Mouse (Mus musculus) erythroblast, embryonic 14.5 days (primary cell): ENCODE measurements around the gene 6030458C11Rik. TPM values are rescaled to one million over a fixed set of nuclear protein-coding genes. Genes with fewer than 3 reads are reported as not detected.

Experiments used
- H3K27me3 ChIP-seq: 2 replicates; pipeline ENCODE4 v1.6.1; 2012; ENCODE audit warnings: inconsistent platforms; ENCODE audit not compliant: control insufficient read depth
- H3K36me3 ChIP-seq: 2 replicates; pipeline ENCODE4 v1.6.1; 2012; ENCODE audit warnings: mild to moderate bottlenecking, inconsistent platforms; ENCODE audit not compliant: control insufficient read depth
- H3K4me1 ChIP-seq: 2 replicates; pipeline ENCODE4 v1.6.1; 2012; ENCODE audit warnings: inconsistent platforms; ENCODE audit not compliant: control insufficient read depth
- H3K4me3 ChIP-seq: replicated peaks from 2 replicates; pipeline ENCODE3; 2012; ENCODE audit warnings: moderate library complexity, mild to moderate bottlenecking, inconsistent platforms
- H3K9me3 ChIP-seq: 2 replicates; pipeline ENCODE4 v1.6.1; 2012; ENCODE audit warnings: low read length, inconsistent platforms, mixed read lengths; ENCODE audit not compliant: control insufficient read depth
- GATA1 ChIP-seq: IDR thresholded peaks from 2 replicates; pipeline ENCODE4 v1.6.1; 2012; ENCODE audit warnings: low read length, inconsistent platforms, mixed read lengths
- TAL1 ChIP-seq: IDR thresholded peaks from 3 replicates; pipeline ENCODE4 v1.6.1; 2012; ENCODE audit warnings: low read length, inconsistent platforms, mixed read lengths
- polyA plus RNA-seq: library from polyadenylated mRNA; stranded (reverse); fragments of >175 nt; gene quantifications from 2 replicates; pipeline ENCODE4 v1.2.3, GENCODE M21; 2012

The 6030458C11Rik gene
- polyA plus RNA-seq, 1 experiment, result 1.1 TPM

DNA sequence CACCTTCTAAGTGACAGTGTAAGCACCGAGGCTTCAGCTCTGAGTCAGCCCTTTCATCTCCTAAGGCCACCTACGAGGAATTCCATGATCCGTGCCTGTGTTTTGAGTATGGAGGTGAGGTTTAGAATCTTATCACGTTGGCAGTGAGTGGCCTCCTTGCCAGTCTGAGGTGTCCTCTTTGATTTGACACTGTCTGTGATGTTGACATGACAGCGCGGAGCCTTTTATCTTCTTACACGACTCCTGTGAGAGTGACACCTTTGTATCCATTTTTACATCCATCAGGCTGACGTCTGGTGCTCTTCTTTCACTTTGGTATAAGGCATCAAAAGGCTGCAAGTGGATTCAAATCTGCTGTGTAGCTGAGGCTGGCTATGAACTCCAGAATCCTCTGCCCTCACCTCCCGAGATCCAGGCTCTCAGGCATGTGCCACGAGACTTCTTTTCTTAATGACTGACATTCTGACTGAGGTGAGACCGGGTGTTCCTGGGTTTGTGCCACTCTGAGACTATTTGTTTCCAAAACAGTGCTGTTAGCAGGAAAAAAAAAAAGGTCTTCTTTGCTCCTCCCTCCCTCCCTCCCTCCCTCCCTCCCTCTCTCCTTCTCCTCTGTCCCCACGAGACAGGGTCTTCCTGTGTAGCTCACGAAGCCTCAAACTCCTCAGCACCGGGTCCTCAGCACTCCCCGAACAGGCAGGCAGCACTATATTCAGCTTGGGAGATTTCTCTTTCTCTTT, 23.9 kb downstream of the 6030458C11Rik start:
- Histone ChIP-seq H3K27me3 (no peaks in the 10 kb centered on the region), H3K9me3 (no peaks in the 10 kb centered on the region; the same call in 1 of the 2 replicates), H3K4me3 (peak overlapping the region; percentile 28), H3K4me1 (peaks cover 10% of the 10 kb centered on the region), H3K36me3 (peaks cover 6% of the 10 kb centered on the region)
- TF ChIP-seq TAL1, result no peak
- TF ChIP-seq GATA1, result no peak

DNA sequence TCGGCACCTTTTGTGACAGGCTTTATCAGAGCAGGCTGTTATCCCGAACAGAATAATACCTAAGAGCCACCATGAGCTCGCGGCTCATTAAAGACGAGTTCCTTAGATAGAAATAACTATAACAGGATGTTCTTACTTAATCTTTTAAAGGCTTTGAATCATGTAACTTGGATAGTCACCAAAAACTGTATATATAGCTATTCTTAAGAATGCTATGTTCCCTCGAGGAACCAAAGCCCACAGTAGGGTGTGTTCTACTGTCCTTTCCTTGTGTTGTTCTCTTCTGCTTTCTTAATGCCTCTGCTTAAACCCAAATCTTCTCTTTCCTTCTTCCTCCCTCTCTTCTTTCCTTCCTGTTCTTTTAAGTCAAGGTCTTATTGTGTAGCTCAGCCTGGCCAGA, 26.4 kb downstream of the 6030458C11Rik start:
- H3K4me3 ChIP-seq, result no peak overlapping the region
- TF ChIP-seq GATA1 (no peak), TAL1 (no peak)
- H3K36me3 ChIP-seq, result no peaks in the 10 kb centered on the region
- no peaks in the 10 kb centered on the region for H3K27me3 ChIP-seq
- H3K4me1 ChIP-seq, result no peaks in the 10 kb centered on the region; the same call in 1 of the 2 replicates
- H3K9me3 ChIP-seq, result no peaks in the 10 kb centered on the region

DNA sequence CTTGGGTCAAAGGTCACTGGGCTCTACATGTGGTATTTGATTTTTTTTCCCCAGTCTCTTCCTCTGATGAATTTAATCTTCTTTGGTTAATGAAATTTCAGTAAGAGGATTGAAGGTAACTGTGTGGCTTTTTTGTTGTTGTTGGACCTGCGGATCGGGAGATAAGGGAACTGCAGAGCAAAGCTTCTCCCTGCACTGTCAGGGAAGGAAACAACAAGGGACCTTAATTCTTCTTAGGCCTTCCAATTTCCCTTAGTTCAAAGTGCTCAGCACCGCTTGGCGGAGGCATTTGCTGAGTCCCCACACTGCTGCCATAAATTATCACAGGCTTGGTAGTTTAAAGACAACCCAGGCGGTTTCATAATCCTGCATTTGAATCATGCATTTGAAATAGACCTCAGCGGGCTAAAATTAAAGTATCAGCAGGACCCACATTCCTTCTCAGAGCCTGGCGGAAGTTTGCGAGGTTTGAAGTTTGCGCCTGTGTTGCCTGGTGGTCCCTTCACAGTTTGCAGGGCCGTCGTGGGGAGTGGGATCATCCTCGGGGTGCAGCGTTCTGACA, 28.5 kb downstream of the 6030458C11Rik start:
- H3K36me3 ChIP-seq, result no peaks in the 10 kb centered on the region
- TF ChIP-seq GATA1 (no peak), TAL1 (no peak)
- no peaks in the 10 kb centered on the region for H3K9me3 ChIP-seq
- no peaks in the 10 kb centered on the region for H3K27me3 ChIP-seq
- H3K4me1 ChIP-seq, result no peaks in the 10 kb centered on the region; the same call in 1 of the 2 replicates
- no peak overlapping the region for H3K4me3 ChIP-seq

- no peaks in the 10 kb centered on the region for H3K9me3 ChIP-seq
- H3K36me3 ChIP-seq, result no peaks in the 10 kb centered on the region
- H3K4me3 ChIP-seq, result no peak overlapping the region
- no peak for TF ChIP-seq GATA1
- TF ChIP-seq TAL1, result no peak
- H3K27me3 ChIP-seq, result no peaks in the 10 kb centered on the region
- no peaks in the 10 kb centered on the region for H3K4me1 ChIP-seq
Observed at GRCm38 (mm10) chr15:12795457-12795894, 29.0 kb downstream of the 6030458C11Rik start.

DNA sequence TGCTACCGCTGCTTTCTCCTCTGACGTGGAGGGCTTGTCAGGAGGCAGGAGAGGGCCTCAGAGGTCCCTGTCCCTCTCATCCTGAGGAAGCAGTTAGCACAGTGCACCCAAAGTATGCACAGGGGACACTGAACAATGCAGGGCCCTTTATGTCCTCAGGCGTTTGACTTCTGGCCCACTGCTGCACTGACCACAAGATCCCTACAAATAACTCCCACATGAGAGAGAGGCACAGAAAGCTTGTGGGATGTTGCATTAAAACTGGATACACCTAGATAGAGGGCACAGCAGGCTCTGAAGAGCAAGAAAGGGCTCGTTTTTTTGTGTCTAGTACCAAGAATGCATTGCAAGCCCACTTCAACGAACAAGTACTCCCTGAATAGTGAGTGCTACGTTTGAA, 30.1 kb downstream of the 6030458C11Rik start:
- TF ChIP-seq GATA1 (no peak), TAL1 (no peak)
- Histone ChIP-seq H3K4me1 (no peaks in the 10 kb centered on the region), H3K9me3 (no peaks in the 10 kb centered on the region), H3K4me3 (no peak overlapping the region), H3K36me3 (no peaks in the 10 kb centered on the region), H3K27me3 (no peaks in the 10 kb centered on the region)

DNA sequence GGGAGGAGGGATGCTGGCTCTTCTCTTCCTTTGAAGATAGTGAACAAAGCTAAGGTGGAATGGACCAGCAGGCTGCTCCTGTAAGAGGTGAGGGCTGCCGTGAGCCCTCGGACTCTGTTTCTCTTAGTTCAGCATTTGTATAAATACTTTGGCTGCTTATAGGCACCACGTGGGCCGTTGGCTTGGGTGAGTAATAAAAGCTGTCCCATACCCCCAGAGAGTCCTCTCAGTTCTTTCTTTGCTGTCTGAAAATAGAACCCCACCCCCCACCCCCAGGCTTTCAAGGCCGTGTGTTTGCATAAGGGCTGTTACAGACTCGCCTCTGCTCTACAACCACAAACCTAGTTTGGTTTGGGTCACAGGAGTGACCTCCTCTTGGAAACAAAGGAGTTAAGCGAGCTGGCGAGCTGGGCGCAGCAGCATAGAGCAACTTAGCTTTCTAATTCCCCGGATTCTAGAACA, 35.0 kb downstream of the 6030458C11Rik start:
- H3K27me3 ChIP-seq, result no peaks in the 10 kb centered on the region
- no peaks in the 10 kb centered on the region for H3K9me3 ChIP-seq
- no peaks in the 10 kb centered on the region for H3K4me1 ChIP-seq
- no peak overlapping the region for H3K4me3 ChIP-seq
- no peaks in the 10 kb centered on the region for H3K36me3 ChIP-seq
- TF ChIP-seq GATA1, result no peak
- TF ChIP-seq TAL1, result no peak

DNA sequence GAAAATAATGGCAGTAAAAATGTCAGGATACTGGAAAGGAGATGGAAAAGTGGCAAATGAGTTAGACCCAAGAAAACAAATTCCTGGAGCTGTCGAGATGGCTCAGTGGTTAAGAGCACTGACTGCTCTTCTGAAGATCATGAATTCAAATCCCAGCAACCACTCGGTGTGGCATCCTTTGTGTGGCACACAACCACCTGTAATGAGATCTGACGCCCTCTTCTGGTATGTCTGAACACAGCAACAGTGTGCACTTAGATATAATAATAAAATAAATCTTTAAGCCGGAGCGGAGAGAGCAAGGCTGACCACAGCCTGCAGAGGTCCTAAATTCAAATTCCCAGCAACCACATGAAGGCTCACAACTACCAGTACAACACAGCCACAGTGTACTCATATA, 35.9 kb downstream of the 6030458C11Rik start:
- TF ChIP-seq TAL1 (no peak), GATA1 (no peak)

GRCm38 (mm10) chr15:12781729-12782326, 42.6 kb downstream of the 6030458C11Rik start:
- Histone ChIP-seq H3K27me3 (no peaks in the 10 kb centered on the region), H3K36me3 (no peaks in the 10 kb centered on the region), H3K4me3 (no peak overlapping the region), H3K4me1 (no peaks in the 10 kb centered on the region), H3K9me3 (no peaks in the 10 kb centered on the region)
- TF ChIP-seq TAL1, result no peak
- no peak for TF ChIP-seq GATA1

More for the DNA sequence above, 35.9 kb downstream of the 6030458C11Rik start:
- Histone ChIP-seq H3K27me3 (no peaks in the 10 kb centered on the region), H3K4me3 (no peak overlapping the region), H3K9me3 (no peaks in the 10 kb centered on the region), H3K36me3 (no peaks in the 10 kb centered on the region), H3K4me1 (no peaks in the 10 kb centered on the region)

- Histone ChIP-seq H3K9me3 (no peaks in the 10 kb centered on the region), H3K4me3 (no peak overlapping the region), H3K27me3 (no peaks in the 10 kb centered on the region), H3K4me1 (no peaks in the 10 kb centered on the region), H3K36me3 (no peaks in the 10 kb centered on the region)
- no peak for TF ChIP-seq TAL1
- no peak for TF ChIP-seq GATA1
Observed at GRCm38 (mm10) chr15:12781296-12781695, 43.2 kb downstream of the 6030458C11Rik start.
